Comparison of ENCODE assay signal across 17 mouse cellular contexts in the genomic region with DNA sequence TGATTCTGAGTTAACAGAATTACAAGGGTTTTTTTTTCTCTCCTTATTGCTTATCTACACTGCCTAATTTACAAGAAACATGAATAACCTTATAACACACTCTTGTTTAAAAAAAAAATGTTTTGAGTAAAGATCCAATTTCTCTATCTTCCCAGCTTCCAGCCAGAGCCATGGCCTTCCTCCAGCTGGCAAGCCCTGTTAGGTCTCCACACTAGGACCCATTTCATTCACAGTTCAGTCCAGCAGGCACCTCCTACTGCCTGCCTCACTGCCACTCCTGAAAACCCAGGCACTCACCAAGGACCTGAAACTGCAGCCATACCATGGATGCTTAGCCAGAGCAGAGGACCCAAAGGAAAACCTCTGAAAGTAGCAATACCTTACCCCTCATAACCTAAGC. TPM values are rescaled to one million over a fixed set of nuclear protein-coding genes. Genes with fewer than 3 reads are reported as not detected.
DNase-seq lines count a peak whose midpoint lies in the region; ATAC-seq and TF ChIP-seq lines count a peak whose summit lies in the region.
"Had no signal": no experiment of that assay in that cellular context is flagged by ENCODE, and none has a peak within 500 bp of the region (broad histone marks: within the 10 kb centered on the region; RNA-seq: fewer than 3 reads in every experiment).

No protein-coding gene starts in this region.

- H3K27ac ChIP-seq in heart, adult 2 months, result no peak overlapping the region
- no peak overlapping the region for H3K27ac ChIP-seq in forebrain, embryonic 16.5 days (ENCODE audit: low read length)
- H3K27ac ChIP-seq: heart, embryonic 15.5 days; macrophage; midbrain, embryonic 15.5 days; stomach, postnatal 0 days had no signal

- TF ChIP-seq POLR2A in heart, adult 2 months (IDR thresholded peaks at IDR 0.05; ENCODE audit: insufficient read depth, low read depth, low read length), result no peak

- H3K9ac ChIP-seq in heart, adult 2 months (ENCODE audit: low read depth, low read length), result no peak overlapping the region
- H3K9ac ChIP-seq in forebrain, embryonic 16.5 days (replicated peaks; ENCODE audit: low read depth, low read length), result no peak overlapping the region
- H3K9ac ChIP-seq: heart, embryonic 15.5 days; midbrain, embryonic 15.5 days had no signal

- H3K4me3 ChIP-seq in heart, adult 2 months, result no peak overlapping the region
- no peak overlapping the region for H3K4me3 ChIP-seq in forebrain, embryonic 16.5 days (replicated peaks; ENCODE audit: low read length)
- H3K4me3 ChIP-seq: erythroblast, embryonic 14.5 days; heart, embryonic 15.5 days; midbrain, embryonic 15.5 days had no signal

- no peaks in the 10 kb centered on the region for H3K36me3 ChIP-seq in heart, adult 2 months (ENCODE audit: control insufficient read depth, insufficient read depth, low read length)
- H3K36me3 ChIP-seq in forebrain, embryonic 16.5 days (ENCODE audit: control insufficient read depth, insufficient read depth), result no peaks in the 10 kb centered on the region
- H3K36me3 ChIP-seq: heart, embryonic 15.5 days; midbrain, embryonic 15.5 days had no signal

- no peak for TF ChIP-seq CTCF in heart, adult 2 months (IDR thresholded peaks at IDR 0.05)

- H3K4me1 ChIP-seq in heart, adult 2 months (ENCODE audit: control insufficient read depth, insufficient read depth, low read length), result no peaks in the 10 kb centered on the region
- peaks cover 7% of the 10 kb centered on the region for H3K4me1 ChIP-seq in forebrain, embryonic 16.5 days (replicated peaks; ENCODE audit: control insufficient read depth, insufficient read depth, low read length)

- H3K27me3 ChIP-seq in heart, adult 2 months (ENCODE audit: control insufficient read depth, insufficient read depth, low read length), result no peaks in the 10 kb centered on the region
- H3K27me3 ChIP-seq in forebrain, embryonic 16.5 days (replicated peaks; ENCODE audit: control insufficient read depth, insufficient read depth, low read length), result no peaks in the 10 kb centered on the region
- H3K27me3 ChIP-seq: heart, embryonic 15.5 days; midbrain, embryonic 15.5 days had no signal

- intact Hi-C loops in heart, adult 2 months (cut with DNase I), result no loop called here
- intact Hi-C loops in heart, postnatal 25 days (cut with DNase I), result no loop called here

- DNase-seq in heart, adult 2 months, result peak; percentile 38 to 39
- DNase-seq in heart, postnatal 25 days (ENCODE audit: low spot score), result no peak
- peak; percentile 37 for DNase-seq in layer of hippocampus, adult 9-11 months
- no peak for DNase-seq in layer of hippocampus, adult 18-20 months (ENCODE audit: low spot score in 2 of 2)
- peak; percentile 34 for DNase-seq in Muller cell, postnatal 12 days (ENCODE audit: inconsistent ontology term)
- DNase-seq in fibroblast of lung, adult 2 months (ENCODE audit: low read depth), result peak; percentile 59
- DNase-seq: cerebellum, adult 9-11 months; gastrocnemius, postnatal 10 days; liver; retina, postnatal 1 day; spleen, adult 18-20 months had no signal

- ATAC-seq in forebrain, embryonic 16.5 days, result no peak
- ATAC-seq: midbrain, embryonic 15.5 days had no signal

- no peaks in the 10 kb centered on the region for H3K79me2 ChIP-seq in heart, adult 2 months (replicated peaks; ENCODE audit: control insufficient read depth, insufficient read depth, low read length)

- H3K4me2 ChIP-seq in forebrain, embryonic 16.5 days (ENCODE audit: low read length), result no peak overlapping the region
- H3K4me2 ChIP-seq: heart, embryonic 15.5 days; midbrain, embryonic 15.5 days had no signal

- TF ChIP-seq EP300 in heart, adult 2 months (IDR thresholded peaks at IDR 0.05; ENCODE audit: insufficient read depth, low read depth, low read length), result no peak

- no peaks in the 10 kb centered on the region; the same call in 1 of the 2 replicates for H3K9me3 ChIP-seq in forebrain, embryonic 16.5 days (ENCODE audit: control insufficient read depth, low read length)
- H3K9me3 ChIP-seq: heart, embryonic 15.5 days; midbrain, embryonic 15.5 days had no signal

RNA-seq across cellular contexts. Expression of gene Plekha7, which starts 31.9 kb away (rescaled TPM):
- 1 to 10 TPM; 4.5 to 6.3 TPM for total RNA-seq in heart, adult 2 months (2021)
- 13.7 and 19.3 TPM in 2 replicates for polyA plus RNA-seq in heart, adult 2 months (2012; rRNA removed)
- 1 to 10 TPM; 6.7 to 6.8 TPM for total RNA-seq in heart, postnatal 25 days (2021)
- 10 to 100 TPM; 19.1 to 20.2 TPM for total RNA-seq in layer of hippocampus, adult 18-20 months (2021)
- polyA plus RNA-seq in forebrain, embryonic 16.5 days (2015; fragmentation: Nextera tagmentation; extraction: Ambion mirVana), result 8.7 and 8.8 TPM in 2 replicates

RNA-seq across cellular contexts. Expression of gene Rps13, which starts 57.7 kb away (rescaled TPM):
- total RNA-seq in heart, adult 2 months (2021), result 100 to 1,000 TPM; 328 to 384 TPM
- 110 and 146 TPM in 2 replicates for polyA plus RNA-seq in heart, adult 2 months (2012; rRNA removed)
- total RNA-seq in heart, postnatal 25 days (2021), result 100 to 1,000 TPM; 316 to 318 TPM
- 100 to 1,000 TPM; 220 to 237 TPM for total RNA-seq in layer of hippocampus, adult 18-20 months (2021)
- 452 and 498 TPM in 2 replicates for polyA plus RNA-seq in forebrain, embryonic 16.5 days (2015; fragmentation: Nextera tagmentation; extraction: Ambion mirVana)

Comparison
In these comparisons a context has a peak if more than half of its experiments do, and no peak if none do; other contexts are left out.
1. DNase-seq: peak in heart, adult 2 months (2 of 2), layer of hippocampus, adult 9-11 months (single experiment), Muller cell, postnatal 12 days (single experiment) and fibroblast of lung, adult 2 months (single experiment); none in heart, postnatal 25 days (single experiment) and layer of hippocampus, adult 18-20 months (0 of 2).